Mouse (Mus musculus) olfactory bulb, adult 2 months (tissue): Measurements from ENCODE around the gene Mthfs. TPM values are rescaled to one million over a fixed set of nuclear protein-coding genes. Genes with fewer than 3 reads are reported as not detected.

ENCODE experiments used
- H3K27ac ChIP-seq: fragments of 200-500 bp; 2 replicates; pipeline ENCODE4 v1.5.1; 2012; ENCODE audit warnings: low read depth, low read length; ENCODE audit not compliant: insufficient read depth
- H3K4me1 ChIP-seq: fragments of 200-500 bp; 2 replicates; pipeline ENCODE4 v1.6.1; 2012; ENCODE audit warnings: low read length; ENCODE audit not compliant: control insufficient read depth, insufficient read depth
- H3K4me3 ChIP-seq: fragments of 200-500 bp; 2 replicates; pipeline ENCODE4 v1.5.1; 2012; ENCODE audit warnings: mild to moderate bottlenecking, low read depth, low read length, moderate library complexity; ENCODE audit not compliant: insufficient read depth
- CTCF ChIP-seq: fragments of 200-500 bp; IDR thresholded peaks from 2 replicates; pipeline ENCODE4 v1.5.1; 2012; ENCODE audit warnings: low read depth, mild to moderate bottlenecking, low read length, moderate library complexity; ENCODE audit not compliant: insufficient read depth
- POLR2A ChIP-seq: fragments of 200-500 bp; IDR thresholded peaks from 2 replicates; pipeline ENCODE4 v1.6.1; 2012; ENCODE audit warnings: mild to moderate bottlenecking, low read depth, low read length, moderate library complexity; ENCODE audit not compliant: insufficient read depth
- WGBS: fragments of 180-500 bp; shearing (Covaris S2); methylation state at CpG from one replicate; pipeline ENCODE4 v1.1.7; 2018; 5-methylcytosine and 5-hydroxymethylcytosine counted together
- polyA plus RNA-seq: library from polyadenylated mRNA; stranded (reverse); fragments of >200 nt; gene quantifications from 2 replicates; pipeline ENCODE4 v1.2.4, GENCODE M21; 2012; ENCODE audit warnings: low replicate concordance; ENCODE audit not compliant: missing spikeins, insufficient read depth, insufficient read length

Gene Mthfs
- polyA plus RNA-seq, 1 experiment = not detected

DNA sequence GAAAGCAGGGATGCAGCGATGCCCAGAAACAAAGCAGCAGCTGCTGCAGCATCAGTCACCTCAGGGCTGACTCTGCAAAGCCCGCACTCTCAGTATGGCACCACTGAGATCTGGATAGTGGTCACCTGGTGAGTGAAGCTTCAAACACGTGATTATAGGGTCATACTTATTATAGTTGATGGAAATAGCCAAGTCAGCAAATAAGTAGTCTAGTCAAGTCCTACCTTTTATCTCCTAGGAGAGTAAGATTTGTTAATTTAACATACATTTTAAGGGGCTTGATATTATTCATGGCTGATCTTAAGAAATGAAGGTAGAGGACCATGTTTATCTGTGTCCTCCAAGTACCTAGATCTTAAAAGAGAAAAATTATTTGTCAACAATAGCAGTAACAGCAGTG, 83.6 kb downstream of the Mthfs start:
- WGBS = 74% methylated on average over 3 of the region's 3 CpGs
- TF ChIP-seq POLR2A (no peak), CTCF (no peak)
- no peak overlapping the region for H3K4me3 ChIP-seq
- no peaks in the 10 kb centered on the region for H3K4me1 ChIP-seq
- no peak overlapping the region for H3K27ac ChIP-seq

DNA sequence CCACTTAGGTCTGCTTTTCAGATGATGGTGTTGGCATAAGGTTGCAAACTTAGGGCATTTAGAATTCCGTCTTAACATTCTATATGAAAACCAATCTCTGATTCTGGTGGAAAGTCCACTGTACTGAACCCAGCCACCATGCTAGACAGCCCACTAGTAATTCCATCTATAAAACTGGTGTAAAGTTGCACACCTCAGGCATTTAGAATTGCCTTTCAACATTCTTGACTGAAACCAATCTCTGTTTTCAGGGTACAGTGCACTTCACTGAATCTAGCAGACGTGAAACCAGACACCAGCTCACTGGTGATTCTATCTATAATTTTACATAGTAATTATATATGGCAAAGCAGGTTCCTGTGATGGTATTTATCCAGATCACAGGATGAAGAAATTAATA, 95.2 kb downstream of the Mthfs start:
- Histone ChIP-seq H3K4me3 (no peak overlapping the region), H3K27ac (no peak overlapping the region), H3K4me1 (no peaks in the 10 kb centered on the region)
- 86% methylated on average over 2 of the region's 2 CpGs for WGBS
- no peak for TF ChIP-seq POLR2A

DNA sequence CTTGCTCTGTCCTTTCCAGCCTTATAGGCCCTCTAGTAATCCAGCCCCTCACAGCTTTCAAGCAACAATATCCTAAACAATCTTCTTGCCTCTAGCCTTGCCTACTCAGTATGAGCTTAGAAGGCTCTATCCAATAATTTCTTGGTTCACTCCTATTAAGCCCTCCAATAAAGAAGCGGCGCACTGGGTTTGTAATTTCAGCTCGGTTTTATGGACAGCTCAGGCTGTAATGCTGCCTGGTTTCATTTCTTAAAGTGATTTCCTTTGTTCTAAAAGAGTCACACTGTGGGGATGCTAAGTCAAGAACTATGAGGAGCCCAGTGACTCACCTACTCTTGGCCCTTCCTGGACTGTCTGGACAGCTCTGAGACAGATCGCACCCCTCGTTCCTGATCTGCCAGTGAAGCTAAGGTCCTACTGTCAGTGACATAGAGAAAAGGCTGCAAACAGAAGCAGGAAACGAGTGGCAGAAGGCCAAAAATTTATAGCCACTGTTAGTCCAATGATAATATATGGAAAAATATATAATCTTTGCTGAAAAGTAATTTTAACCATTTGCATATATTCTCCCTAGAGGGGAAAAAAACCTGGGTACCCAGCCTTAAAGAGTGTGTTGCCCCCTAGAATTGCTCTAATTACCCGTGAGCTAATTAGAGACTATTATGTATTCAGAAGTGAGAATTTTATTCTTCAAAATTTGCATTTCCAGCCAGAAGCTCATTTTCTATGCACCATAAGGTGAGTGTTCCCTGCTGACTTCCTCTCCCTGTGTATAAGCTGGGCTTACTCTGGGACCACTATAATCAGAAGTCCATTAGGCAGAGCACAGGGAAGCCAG, 98.1 kb downstream of the Mthfs start:
- H3K4me3 ChIP-seq = no peak overlapping the region
- TF ChIP-seq POLR2A = no peak
- TF ChIP-seq CTCF = no peak
- H3K27ac ChIP-seq = no peak overlapping the region
- 73% methylated on average over 7 of the region's 7 CpGs for WGBS
- H3K4me1 ChIP-seq = no peaks in the 10 kb centered on the region

DNA sequence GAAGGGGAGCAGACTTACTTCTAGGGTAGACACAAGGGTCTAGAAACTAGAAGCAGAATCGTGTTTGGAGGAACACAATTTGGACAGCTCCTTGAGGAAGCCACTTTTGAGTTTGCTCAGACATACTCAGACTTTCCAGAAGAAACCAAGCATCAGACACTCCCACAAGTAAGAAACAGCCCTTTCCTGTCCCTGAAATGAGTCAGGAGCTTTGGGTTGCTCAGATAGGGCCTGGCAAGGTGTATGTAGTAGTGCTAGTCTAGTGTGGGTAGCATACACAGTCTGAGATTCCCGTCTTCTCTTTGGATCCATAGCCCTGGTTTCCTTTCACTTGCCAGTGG, 98.7 kb downstream of the Mthfs start:
- Histone ChIP-seq H3K4me3 (no peak overlapping the region), H3K27ac (no peak overlapping the region), H3K4me1 (no peaks in the 10 kb centered on the region)
- 68% methylated on average over 2 of the region's 2 CpGs for WGBS
- TF ChIP-seq POLR2A = no peak
- no peak for TF ChIP-seq CTCF

DNA sequence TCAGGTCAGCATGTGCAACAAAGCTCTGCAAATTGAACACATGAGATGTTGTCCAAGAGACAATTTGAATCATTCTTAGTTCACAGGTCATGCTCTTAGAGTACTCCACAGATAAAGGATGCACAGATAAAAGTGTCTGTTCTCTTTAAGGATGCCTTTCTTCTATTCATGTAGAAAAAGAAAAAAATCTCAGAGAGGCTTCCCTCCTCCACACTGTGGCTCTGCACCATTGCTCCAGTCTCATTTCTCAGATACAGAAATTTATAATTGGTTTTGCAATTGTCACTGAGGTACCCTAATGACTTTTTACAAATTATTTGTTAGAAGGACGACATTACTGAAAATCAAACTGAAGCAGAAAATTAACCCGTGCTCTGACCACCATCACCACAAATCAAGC, 101.2 kb downstream of the Mthfs start:
- WGBS = 37% methylated on average over 2 of the region's 2 CpGs
- Histone ChIP-seq H3K4me3 (no peak overlapping the region), H3K4me1 (no peaks in the 10 kb centered on the region), H3K27ac (no peak overlapping the region)
- TF ChIP-seq POLR2A (no peak), CTCF (no peak)

DNA sequence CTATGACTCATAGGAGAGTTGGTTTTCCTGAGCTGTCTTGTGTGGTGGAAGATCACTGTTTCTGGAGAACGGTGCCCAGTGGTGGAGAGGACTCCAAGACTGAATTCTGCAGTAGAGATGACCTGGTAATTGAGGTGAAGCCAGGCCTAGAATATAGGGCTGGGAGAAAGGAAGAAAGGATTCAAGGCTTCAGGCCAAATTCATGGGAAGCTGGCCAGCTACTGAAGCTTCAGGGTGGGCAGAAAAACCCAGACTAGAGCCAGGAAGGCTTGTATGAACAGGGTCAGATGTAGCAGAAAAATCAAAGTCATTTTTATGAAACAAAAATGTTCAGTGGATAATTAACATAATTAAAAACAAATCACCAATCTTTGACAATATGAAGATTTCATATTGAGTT, 163.3 kb downstream of the Mthfs start:
- TF ChIP-seq POLR2A (no peak), CTCF (no peak)
- Histone ChIP-seq H3K4me1 (no peaks in the 10 kb centered on the region), H3K27ac (no peak overlapping the region), H3K4me3 (no peak overlapping the region)
- WGBS = 33% methylated on average over 1 of the region's 1 CpGs

DNA sequence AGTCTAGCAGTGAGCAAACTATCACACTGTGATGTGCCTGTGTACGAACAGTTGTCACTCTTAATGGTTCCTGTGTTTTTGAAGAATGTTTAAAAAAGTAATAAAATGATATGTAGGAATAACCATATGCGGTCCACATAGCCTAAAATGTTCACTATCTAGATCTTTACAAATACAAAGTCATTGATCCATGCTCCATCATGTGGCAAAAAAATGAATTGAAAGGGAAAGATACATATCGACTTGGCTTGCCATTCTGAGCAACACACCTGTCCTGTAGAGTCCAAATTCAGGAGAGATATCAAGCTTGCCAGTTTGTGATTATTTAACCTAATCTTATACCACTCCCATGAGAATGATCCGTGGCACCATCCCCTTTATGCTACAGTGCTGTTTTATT, 164.2 kb downstream of the Mthfs start:
- Histone ChIP-seq H3K27ac (no peak overlapping the region), H3K4me3 (no peak overlapping the region), H3K4me1 (no peaks in the 10 kb centered on the region)
- TF ChIP-seq CTCF = no peak
- no peak for TF ChIP-seq POLR2A
- WGBS = 91% methylated on average over 4 of the region's 4 CpGs

DNA sequence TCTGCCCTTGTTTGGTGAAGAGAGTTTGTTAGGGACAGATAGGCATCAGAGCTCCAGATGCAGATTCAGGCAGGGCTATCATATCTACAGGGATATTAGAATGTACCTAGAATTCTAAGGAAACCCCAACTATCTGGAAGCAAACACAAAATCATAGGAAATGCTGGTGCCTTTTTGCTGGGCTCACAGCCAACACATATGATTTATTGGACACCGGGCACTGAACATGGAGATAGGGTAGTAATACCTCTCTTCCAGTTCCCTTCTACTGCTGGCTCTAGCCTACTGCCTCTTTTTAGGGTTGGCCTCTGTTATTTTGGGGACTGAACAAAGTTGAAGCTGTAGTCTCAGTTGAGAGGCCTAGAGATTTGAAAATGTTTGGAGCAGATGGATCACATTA, 192.6 kb downstream of the Mthfs start:
- WGBS = 90% methylated on average over 1 of the region's 1 CpGs
- H3K4me1 ChIP-seq = no peaks in the 10 kb centered on the region
- H3K27ac ChIP-seq = no peak overlapping the region
- TF ChIP-seq CTCF (no peak), POLR2A (no peak)
- no peak overlapping the region for H3K4me3 ChIP-seq

Other genes starting within 250 kb of the Mthfs start
- gene Trim43b, start 117.8 kb upstream of the Mthfs start, polyA plus RNA-seq = not detected in 2 replicates
- gene Bcl2a1b, start 11.5 kb upstream of the Mthfs start, polyA plus RNA-seq = not detected in 2 replicates
- gene Gm29094, start 11.3 kb upstream of the Mthfs start, polyA plus RNA-seq = not detected in 2 replicates